Mouse (Mus musculus): Measurements from ENCODE around the gene Fkbp6.

Gene Fkbp6

DNA sequence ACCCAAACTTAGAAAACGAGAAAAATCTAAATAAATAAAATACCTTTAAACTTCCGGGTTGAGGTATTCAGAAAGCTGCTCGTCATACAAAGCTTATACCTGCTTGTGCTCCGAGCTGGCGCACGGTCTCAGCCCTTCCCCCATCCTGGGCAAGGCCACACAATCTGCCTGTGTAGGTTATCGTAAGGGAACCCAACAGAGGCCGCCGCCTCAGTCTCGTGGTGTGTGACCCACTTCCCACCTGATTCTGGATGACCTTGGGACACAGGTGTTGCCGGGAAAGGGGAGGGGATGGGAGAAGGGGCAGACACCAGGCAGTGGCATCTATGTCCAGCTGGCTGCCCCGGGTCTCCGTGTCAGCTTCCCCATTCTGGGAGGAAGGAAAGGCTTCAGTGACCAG lies 1.8 kb upstream of the Fkbp6 start:
- DNase-seq = no peak

DNA sequence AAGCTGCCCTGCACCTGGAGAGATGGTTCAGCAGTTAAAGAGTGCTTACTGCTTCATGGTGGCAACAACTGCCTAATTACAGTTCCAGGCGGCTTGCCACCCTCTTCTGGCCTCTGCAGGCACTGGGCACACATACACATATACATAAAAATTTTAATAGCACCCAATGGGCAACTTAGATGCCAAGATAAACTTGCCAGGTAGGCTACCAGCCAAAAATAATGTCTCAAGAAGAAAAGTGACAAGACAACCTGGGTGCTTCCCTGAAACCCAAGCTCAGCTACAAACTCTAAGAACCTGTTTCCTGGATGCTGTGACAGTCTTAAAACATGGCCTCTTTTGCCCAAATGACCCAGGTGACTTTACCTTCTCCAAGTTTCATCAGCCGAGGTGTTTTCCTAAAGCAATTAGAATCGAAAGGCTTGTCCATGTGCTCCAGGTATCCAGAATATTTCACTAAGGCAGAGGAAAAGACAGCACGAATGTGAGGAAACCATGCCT lies 2.3 kb downstream of the Fkbp6 start:
- no peak for DNase-seq

DNA sequence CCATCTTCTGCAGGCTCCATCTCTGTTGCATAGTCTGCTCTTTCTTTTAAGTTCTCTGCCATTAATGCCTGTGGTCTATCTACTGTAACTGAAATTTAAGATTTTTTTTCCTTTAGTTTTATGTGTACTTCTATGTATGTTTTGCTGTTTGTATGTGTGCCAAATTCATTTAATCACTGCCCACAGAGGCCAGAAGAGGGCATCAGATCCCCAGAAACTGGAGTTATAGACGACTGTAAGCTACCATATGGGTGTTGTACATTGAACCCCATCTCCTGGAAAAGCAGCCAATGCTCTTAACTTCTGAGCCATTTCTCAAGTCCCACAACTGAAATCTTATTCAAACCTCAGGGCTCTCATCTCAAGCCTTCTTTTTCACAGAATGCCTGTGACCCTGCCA lies 3.4 kb downstream of the Fkbp6 start:
- DNase-seq = no peak

DNA sequence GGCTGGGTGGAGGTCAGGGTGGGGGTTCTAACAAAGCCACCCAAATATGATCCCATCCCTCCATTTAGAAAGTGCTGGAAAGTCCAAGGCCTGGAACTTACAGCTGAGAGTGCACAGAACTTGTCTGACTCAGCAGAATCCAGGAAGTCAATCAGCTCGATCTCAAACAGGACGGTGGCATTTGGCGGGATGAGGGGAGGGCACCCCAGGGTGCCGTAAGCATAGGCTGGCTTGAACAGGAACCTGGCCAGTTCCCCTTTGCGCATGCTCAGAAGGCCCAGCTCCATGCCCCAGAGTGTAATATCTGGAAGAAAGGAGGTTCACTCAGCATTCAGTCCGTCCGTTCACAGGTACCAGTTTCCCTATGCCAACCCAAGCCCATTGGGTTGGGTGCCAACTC lies 3.9 kb downstream of the Fkbp6 start:
- DNase-seq = no peak

DNA sequence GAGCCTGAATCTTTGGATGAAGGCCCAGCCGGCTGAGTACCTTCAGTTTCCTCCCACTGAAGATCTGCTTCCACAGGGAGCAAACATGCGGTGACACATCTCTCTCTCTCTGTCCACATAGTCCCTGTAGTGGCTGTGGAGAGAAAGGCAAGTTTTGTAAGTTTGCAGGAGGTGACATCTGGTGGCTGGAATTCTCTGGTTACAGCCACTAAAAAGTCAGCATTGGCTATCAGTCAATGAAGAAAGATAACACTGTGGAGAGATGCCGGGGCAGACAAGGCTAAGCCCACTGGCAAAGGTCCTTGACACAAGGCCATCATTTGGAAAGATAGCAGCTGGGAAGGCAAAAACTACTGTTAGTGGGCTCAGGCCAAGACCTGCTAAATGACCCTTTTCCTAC lies 12.3 kb downstream of the Fkbp6 start:
- DNase-seq = no peak

DNA sequence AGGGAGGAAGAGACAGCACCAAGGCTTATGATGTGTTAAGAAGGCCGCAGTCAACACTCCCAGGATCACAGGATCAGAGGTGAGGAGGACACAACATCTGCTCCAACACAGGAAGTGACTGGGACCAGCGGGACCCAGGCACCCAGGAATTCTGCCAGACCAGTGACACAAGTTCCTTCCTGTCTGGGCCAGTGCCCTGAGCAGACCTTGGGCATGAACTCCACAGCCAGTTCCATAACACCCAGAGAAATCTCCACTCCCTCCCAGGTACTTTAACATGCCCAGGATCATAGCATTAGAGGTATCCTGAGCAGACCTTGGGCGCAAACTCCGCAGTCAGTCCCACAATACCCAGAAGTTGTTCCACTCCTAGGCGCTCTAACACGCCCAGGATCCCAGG lies 18.7 kb downstream of the Fkbp6 start:
- no peak for DNase-seq

DNA sequence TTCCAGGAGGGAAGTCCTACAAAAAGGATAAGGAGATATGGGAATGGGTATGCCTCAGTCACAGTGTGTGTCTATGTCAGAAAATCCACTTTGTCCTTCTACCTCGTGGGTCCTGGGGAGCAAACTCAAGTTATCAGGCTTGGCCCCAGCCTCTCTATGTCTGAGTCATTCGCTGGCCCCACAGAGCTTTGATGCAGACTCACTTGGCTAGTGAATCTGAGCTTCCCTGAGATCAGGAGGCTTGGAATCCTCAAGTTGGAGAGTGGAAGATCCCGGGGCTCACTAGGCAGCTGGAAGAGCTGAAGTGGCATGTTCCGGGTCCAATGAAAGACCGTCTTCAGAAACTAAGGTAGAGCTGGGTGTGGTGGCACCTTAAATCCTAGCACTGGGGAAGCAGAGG lies 19.6 kb downstream of the Fkbp6 start:
- DNase-seq = no peak

DNA sequence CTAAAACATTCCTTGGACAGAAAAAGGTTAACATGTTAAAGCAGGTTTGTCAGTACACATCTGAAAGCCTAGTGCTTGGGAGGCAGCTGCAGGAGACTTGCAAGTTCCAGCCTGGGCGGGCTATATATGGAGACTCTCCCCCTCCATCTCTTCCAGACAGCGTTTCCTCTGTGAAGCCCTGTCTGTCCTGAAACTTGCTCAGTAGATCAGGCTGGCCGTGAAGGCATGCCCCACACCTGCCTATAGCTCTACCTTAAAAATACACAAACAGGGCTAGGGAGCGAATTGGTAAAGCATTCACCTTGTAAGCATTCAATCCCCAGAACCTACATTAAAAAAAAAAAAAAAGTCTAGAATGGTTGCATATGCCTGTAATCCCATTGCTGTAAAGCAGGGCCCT lies 20.4 kb downstream of the Fkbp6 start:
- DNase-seq = no peak

DNA sequence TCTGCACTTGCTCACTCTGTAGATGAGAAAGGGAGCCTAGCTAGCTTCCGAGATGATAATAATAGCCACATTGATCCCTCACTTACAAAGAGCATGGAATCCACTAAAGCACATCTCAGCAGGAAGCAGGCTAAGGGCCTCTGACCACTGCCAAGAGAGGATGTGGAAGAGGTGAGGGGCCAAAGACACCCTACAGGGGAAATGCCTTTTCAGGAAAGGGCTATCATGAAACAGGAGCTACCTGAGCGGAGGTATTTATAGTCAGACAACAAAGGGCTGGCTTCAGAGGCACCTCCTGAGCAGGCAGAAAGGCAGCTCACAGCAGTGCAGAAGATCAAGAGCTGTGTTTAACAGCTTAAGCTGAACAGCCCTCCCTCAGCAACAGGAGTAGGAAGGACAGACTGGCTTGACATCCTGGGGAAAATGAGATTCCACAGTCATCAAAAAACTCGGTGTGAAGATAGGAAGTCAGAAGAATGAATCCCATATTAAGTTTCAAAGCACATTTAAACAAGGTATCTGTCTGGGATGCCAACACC lies 23.7 kb downstream of the Fkbp6 start:
- no peak for DNase-seq

DNA sequence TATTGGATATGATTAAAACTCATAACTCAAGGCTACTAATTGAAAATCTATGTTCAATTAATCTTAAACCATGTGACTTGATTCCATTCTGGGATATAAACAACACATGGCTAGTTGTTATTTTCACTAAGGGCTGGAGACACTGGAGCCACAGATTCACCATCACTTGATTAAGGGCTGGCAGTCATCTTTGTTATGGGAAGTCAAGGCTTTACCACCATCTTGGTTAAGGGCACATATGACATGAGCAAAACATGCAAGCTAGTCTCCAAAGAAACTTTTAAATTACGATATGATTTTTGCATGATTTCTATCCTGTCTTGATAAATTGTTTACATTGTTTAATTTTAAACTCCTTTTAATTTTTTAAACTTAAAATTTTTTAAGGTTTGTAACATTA lies 27.6 kb downstream of the Fkbp6 start:
- DNase-seq = no peak

DNA sequence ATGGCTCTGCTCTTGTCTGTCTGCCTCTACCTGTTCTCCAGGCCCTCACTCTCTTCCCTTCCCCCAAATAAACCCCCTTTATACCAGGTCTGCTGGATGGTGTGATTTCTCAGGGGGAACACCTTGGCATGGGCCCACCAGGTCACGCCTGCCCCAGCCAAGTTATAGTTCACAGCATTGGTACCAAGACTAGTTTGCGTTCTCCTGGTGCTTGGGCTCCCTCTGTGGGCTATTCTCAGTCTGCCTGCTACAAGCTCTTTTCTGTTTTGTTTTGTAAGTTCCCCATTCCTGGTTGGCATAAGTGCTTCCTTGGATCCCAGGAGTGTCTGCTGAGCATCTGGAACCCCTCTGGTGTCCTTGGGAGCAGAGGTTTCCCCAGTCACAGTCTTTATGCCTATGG lies 30.0 kb downstream of the Fkbp6 start:
- DNase-seq = no peak

DNA sequence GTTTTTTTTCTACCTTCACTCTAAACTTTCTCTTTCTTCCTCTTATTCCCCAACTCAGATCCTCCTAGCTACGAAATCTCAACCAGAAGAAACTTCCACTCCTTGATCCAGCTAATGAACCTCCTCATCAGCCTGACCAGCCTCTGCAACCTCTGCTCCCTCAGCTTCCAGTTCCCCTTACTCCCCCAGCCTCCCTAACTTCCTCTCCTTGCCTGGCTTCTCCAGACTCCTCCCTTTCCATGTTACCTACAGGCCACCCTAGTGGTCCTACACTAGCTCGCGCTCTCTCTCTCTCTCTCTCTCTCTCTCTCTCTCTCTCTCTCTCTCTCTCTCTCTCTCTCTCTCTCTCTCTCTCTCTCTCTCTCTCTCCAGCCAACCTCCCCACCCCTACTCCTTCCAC lies 33.7 kb downstream of the Fkbp6 start:
- DNase-seq = no peak

DNA sequence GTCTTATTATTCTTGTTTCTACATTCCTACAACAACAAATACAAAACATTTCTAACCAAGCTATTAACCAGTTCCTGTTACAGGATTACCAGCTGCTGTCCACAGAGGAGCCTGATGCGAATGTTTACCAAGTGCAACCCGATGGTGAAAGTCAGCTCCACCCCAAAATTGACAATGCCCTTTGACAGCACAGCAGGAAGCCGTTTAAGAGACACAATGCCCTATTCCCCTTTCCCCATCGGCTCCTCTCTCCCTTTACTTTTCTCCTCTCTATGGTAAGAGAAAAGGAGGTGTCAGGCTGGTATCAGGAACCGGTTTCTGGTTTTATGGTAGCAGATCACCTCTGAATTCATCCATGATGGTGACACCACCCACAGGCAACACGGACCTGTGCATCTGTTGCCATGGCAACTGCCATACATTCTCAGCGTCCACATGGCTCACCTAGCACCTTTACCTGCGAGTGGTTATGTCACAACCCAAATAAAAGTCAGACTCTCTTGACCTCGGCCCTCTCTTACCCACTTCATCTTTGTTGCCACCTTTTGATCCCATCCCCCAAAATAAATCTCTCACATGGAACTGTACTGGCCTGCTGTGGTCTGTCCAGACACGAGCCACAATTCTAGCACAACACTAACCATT lies 43.4 kb downstream of the Fkbp6 start:
- DNase-seq = no peak

DNA sequence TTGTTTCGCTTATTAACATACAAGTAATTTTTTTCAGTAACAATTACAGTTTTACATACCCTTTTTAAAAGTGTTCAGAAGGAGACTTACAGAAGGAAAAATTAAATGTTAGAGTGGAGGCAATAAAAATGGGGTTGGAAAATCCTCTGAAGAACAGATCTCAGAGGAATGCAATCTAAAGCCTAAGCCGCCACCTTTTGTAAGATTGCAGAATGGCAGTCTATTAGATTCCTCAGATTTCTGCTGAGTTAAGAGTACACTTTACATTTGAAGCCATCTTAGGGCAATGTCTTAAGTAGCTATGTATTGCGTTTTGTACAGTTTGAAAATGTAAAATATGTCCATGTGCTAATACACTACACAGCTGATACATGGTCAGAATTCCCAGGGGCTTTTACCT lies 47.4 kb downstream of the Fkbp6 start:
- DNase-seq = no peak

DNA sequence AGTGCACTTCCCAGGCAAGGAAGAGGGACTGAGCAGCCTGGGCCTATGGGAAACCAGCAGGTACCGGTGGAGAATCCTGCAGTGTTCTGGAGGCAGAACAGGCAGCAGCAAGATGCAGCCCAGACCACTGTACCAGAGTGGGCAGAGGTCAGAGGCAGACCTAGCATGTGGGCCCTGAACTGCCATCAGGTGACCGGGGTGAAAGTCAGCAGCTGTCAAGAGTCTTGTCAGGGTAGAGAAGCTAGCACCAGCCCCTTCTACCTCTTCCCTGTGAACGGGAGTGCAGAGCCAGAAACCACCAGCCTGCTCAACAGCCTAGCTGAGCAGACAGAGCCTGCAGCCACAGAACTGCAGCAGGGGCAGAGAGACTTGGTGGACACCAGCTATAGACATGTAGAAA lies 47.9 kb downstream of the Fkbp6 start:
- no peak for DNase-seq

DNA sequence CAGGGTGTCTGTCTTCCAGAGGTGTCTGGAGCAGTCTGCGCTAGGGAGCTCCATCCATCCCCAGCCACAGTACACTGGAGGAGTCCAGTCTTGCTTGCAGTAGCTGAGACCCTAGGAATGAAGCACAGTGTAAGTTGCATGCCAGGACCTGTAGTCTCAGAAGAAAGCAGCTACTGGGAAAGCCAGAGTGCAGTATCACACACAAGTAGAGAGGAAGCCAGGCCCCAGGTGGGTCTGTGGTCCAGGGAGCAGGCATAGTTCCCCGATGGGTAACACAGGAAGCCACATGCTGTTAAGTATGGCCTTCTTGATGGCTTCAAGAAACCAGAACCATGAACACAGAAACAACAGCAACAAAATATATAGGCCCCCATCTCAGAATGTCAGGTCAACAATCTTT lies 57.8 kb downstream of the Fkbp6 start:
- DNase-seq = no peak

DNA sequence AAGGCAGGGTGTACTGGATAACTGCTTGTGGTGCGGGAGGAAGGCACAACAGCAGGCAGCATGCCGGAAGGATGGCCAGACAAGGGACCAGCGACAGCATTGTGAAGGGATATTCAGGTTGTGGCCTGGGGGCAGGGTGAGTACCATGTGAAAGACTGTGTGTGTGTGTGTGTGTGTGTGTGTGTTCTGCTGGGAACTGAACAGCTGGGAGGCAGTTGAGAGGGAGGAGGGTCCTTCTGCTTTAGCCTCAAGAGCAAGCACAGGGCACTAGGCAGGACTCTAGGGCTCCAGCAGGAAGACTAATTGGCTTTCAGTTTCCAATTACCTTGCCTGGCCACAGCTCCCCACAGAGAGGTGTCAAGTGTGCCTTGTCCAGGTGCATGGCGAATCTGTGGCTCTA lies 58.7 kb downstream of the Fkbp6 start:
- no peak for DNase-seq

DNA sequence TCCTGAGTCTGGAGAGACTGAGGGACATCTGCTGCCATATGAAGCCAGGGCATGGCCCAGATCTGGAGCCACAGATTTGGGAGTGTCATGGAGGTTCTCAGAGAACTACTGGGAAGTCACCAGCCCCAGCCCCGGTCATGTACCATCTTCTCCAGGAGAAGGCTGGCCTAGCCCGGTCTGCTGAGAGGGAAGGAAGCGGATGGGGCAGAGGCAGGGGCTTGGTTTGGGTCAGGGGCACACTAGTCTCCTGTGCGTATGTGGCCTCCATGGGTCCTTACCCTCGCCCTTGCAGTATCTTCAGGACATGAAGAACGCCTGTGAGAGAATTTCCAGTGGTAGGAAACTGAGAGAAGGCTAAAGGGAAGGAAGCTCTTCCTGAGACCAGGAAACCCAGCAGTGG lies 59.1 kb downstream of the Fkbp6 start:
- no peak for DNase-seq

DNA sequence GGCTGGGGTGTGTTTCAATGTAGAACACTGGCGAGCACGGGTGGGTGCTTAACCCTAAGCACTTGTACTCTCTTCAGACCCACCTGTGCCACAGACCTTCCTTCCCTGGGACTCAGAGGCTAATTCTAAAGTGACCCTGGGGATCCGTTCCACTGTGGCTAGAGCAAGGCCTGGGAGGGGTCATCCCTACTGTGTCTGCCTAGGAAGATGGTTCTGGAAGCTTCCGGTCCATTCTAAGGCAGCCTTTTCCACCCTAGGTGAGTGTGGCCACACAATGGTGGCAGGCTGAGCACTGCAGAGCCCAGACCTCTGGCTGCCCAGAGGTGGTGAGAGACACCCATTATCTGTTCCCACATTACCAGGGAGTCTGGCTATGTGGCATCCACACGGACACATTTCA lies 62.9 kb downstream of the Fkbp6 start:
- DNase-seq = no peak

DNA sequence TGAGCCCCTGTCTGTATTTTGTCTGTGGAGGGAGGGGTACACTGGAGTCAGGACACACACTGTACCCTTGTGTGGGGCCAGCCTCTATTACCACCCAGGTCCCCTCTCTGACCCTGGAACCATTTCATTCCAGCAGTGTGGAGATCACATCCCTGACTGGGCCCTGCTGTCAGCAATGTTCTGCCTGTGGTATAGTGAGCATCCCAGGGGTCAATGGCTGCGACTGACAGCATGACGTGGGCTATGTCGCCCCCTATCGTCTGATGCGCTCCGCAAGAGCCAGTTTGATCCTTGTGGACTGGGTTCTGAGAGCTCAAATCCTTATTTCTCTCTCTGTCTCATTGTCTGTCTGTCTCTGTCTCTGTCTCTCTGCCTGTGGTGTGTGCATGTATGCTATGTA lies 63.7 kb downstream of the Fkbp6 start:
- peak; percentile 59 for DNase-seq

DNA sequence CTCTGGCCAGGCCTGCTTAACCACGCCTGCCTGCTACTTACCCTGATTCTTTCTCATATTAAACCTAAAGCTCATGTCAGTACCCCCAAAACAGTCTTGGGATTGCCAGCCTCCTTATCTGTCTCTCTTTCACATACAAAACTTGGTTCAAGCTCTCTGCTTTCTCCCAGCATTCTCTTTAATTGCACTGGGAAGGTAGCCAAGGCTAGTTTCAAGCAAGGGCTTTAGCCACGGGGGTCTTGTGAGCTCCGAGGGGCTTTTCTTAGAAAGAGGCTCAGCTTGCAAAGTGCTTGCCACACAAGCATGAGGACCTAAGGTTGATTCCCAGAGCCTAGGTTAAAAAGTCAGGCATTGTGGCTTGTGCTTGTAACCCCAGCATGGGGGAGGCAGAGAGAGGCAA lies 64.6 kb downstream of the Fkbp6 start:
- no peak for DNase-seq

DNA sequence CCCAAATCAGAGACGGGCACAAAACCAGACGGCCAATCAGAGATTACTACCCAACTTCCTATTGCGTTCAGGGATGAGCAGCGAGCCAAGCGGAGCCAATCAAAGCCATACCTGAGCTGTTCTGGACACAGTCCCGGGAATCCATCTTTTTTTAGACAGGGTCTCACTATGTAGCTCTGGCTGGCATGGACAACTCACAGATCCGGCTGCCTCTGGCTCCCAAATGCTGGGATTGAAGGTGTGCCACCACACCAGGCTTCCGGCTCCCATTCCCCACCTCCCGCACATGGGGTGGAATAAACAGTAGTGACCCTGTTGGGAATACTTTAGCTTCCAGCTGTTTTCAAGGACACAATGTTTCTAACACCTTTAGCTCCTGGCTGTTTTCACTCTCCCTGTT lies 69.6 kb downstream of the Fkbp6 start:
- no peak for DNase-seq

DNA sequence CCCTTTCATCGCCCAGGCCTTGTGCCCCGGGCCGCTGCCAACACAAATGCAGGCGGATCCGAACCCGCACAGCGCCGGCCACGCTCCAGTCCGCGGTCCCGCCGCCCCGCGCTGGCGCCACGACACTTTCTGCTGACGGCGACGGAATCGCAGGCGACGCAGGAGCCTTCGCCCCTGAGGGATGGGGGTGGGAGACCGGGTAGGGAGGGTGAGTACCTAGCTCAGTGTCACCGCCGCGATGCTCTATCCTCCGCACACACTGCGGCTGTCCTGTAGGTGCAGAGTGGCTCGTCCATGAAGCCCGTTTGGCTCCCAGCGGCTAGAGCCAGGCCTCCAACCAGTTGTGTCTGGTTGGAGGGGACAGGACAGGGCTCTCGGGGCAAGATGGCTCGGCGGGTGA lies 73.2 kb downstream of the Fkbp6 start:
- no peak for DNase-seq

DNA sequence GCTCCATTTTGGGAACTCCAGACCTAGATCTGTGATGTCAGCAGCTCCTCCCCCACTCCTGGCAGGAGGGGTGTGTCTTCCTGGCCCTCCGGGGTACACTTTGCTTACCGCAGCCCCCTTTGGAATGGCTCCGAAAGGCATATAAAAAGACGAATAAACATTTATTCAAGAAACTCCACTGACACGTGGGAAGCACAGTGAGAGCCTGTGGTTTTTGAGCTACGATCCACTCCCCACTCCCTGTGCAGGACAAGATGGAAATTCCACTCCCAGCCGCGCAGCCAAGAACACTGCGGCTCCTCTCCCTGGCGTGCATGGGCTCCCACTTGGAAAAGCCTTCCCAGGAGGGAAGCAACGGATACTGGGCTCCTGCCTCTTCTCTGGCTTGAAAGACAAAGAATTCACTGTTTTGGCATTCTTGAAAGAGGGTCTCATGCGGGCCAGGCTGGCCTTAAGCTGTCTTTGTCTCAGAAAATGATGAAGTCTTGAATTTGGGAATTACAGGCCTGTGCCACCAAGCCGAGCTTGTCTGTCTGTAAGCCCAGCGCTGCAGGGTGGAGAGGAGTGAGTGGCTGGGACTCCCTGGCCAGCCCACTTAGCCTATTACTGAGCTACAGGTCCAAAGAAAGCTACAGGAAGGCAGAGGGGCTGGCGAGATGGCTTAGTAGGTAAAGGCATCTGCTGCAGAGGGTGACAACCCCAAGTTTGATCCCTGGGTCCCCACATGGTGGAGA lies 75.0 kb downstream of the Fkbp6 start:
- no peak for DNase-seq

Data from cerebellum, adult 8-10 months (tissue).